Mouse (Mus musculus) ES-E14 (cell line): ENCODE results near the gene Ush2a. TPM values are rescaled to one million over a fixed set of nuclear protein-coding genes. Genes with fewer than 3 reads are reported as not detected.

Experiments
- DNase-seq: peaks from one replicate; pipeline ENCODE4 v3.0.0-alpha.2; 2013; ENCODE audit warnings: low read depth, low spot score
- H3K27ac ChIP-seq: 2 replicates; pipeline ENCODE4 v1.5.1; 2012; ENCODE audit warnings: low read depth, mild to moderate bottlenecking, low read length, moderate library complexity, mixed read lengths; ENCODE audit not compliant: poor library complexity, insufficient read depth, severe bottlenecking
- H3K36me3 ChIP-seq: 2 replicates; pipeline ENCODE4 v1.6.1; 2012; ENCODE audit warnings: mild to moderate bottlenecking, low read length, moderate library complexity, mixed read lengths; ENCODE audit not compliant: control insufficient read depth, poor library complexity, insufficient read depth, severe bottlenecking
- H3K4me1 ChIP-seq, 2 experiments: fragments of 150-350 bp in 1 of 2; sonication (generic) in 1 of 2; 2 replicates each; pipeline ENCODE4 v1.6.1; 2012; ENCODE audit warnings: low read length in 2 of 2, mild to moderate bottlenecking in 1 of 2, mixed read lengths in 1 of 2; ENCODE audit not compliant: control insufficient read depth in 2 of 2, insufficient read depth in 2 of 2, poor library complexity in 1 of 2
- H3K4me3 ChIP-seq, 2 experiments: fragments of 150-350 bp in 1 of 2; sonication (generic) in 1 of 2; 2 replicates each; pipeline ENCODE4 v1.5.1; 2012; ENCODE audit warnings: low read length in 2 of 2, low read depth in 1 of 2, mild to moderate bottlenecking in 1 of 2, mixed read lengths in 1 of 2; ENCODE audit not compliant: insufficient read depth in 1 of 2, poor library complexity in 1 of 2, severe bottlenecking in 1 of 2
- H3K9ac ChIP-seq: 2 replicates; pipeline ENCODE4 v1.6.1; 2012; ENCODE audit warnings: low read depth, mild to moderate bottlenecking, low read length, mixed read lengths; ENCODE audit not compliant: poor library complexity, insufficient read depth, severe bottlenecking
- H3K9me3 ChIP-seq: fragments of 150-350 bp; sonication (generic); 2 replicates; pipeline ENCODE4 v1.6.1; 2012; ENCODE audit warnings: low read depth, mild to moderate bottlenecking, low read length; ENCODE audit not compliant: control insufficient read depth, insufficient read depth
- CHD2 ChIP-seq: IDR thresholded peaks from 2 replicates; pipeline ENCODE4 v1.6.1; 2014; ENCODE audit warnings: mild to moderate bottlenecking, low read depth, low read length, inconsistent platforms
- HCFC1 ChIP-seq: IDR thresholded peaks from 2 replicates; pipeline ENCODE4 v1.6.1; 2012; ENCODE audit warnings: low read length, inconsistent platforms, borderline replicate concordance; ENCODE audit not compliant: insufficient read depth
- MAFK ChIP-seq: IDR thresholded peaks from 2 replicates; pipeline ENCODE4 v1.6.1; 2014; ENCODE audit warnings: mild to moderate bottlenecking, low read depth, low read length, inconsistent platforms; ENCODE audit not compliant: insufficient read depth
- ZC3H11A ChIP-seq: IDR thresholded peaks from 2 replicates; pipeline ENCODE4 v1.6.1; 2012; ENCODE audit warnings: low read depth, mild to moderate bottlenecking, inconsistent platforms, low read length, borderline replicate concordance
- ZNF384 ChIP-seq: IDR thresholded peaks from 2 replicates; pipeline ENCODE4 v1.6.1; 2012; ENCODE audit warnings: low read depth, low read length, inconsistent platforms
- in situ Hi-C, 2 experiments: fragments of 600-800 bp; cut with MboI; formaldehyde crosslinking; loops; one replicate each; pipeline ENCODE4 v1.15.1; 2025; ENCODE audit warnings: low sequenced_read_pairs in 2 of 2, inconsistent platforms in 1 of 2; ENCODE audit not compliant: unreplicated experiment in 2 of 2
- total RNA-seq: library from RNA; depleted of rRNA; stranded (reverse); fragments of 300-350 nt; gene quantifications from 2 replicates; pipeline ENCODE4 v1.2.3, GENCODE M21; 2012

Gene Ush2a
- total RNA-seq, 1 experiment, result 0.22 TPM

GRCm38 (mm10) chr1:188576246-188576747, 314.5 kb downstream of the Ush2a start:
- H3K9ac ChIP-seq, result no peak overlapping the region
- DNase-seq, result no peak
- no peak overlapping the region for H3K27ac ChIP-seq
- no peak overlapping the region for H3K4me3 ChIP-seq
- in situ Hi-C loops, result no loop called here
- no peaks in the 10 kb centered on the region for H3K4me1 ChIP-seq
- H3K9me3 ChIP-seq, result no peaks in the 10 kb centered on the region
- H3K36me3 ChIP-seq, result no peaks in the 10 kb centered on the region
- no peak for TF ChIP-seq ZNF384
- TF ChIP-seq HCFC1, result no peak
- no peak for TF ChIP-seq CHD2
- TF ChIP-seq ZC3H11A, result no peak
- no peak for TF ChIP-seq MAFK

DNA sequence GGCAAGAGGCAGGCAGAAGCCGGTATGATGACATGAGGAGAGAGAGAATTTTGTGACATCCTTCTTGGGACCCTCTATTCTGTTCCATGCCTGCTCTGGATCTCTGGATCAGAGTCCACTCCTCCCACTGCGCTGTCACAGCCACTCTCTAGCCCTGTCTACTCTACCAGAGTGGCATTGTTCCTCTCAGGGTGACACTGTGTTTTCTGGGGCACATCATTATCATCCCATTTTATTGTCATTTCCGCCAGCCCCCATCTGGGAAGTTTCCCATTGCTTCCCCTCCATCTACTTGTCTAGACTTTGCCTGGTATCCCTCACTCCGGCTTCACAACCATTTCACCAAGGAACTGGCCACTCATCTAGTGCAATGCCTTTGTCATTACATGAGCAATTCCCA, 315.6 kb downstream of the Ush2a start:
- no peak for DNase-seq
- Histone ChIP-seq H3K27ac (no peak overlapping the region), H3K36me3 (no peaks in the 10 kb centered on the region), H3K4me1 (no peaks in the 10 kb centered on the region), H3K9ac (no peak overlapping the region), H3K9me3 (no peaks in the 10 kb centered on the region), H3K4me3 (no peak overlapping the region)
- in situ Hi-C loops, result no loop called here
- TF ChIP-seq MAFK (no peak), CHD2 (no peak), ZC3H11A (no peak), ZNF384 (no peak), HCFC1 (no peak)

- in situ Hi-C loops, result no loop called here
- TF ChIP-seq MAFK (no peak), HCFC1 (no peak), CHD2 (no peak), ZC3H11A (no peak)
- Histone ChIP-seq H3K9ac (no peak overlapping the region), H3K36me3 (no peaks in the 10 kb centered on the region), H3K27ac (no peak overlapping the region), H3K4me1 (no peaks in the 10 kb centered on the region), H3K4me3 (no peak overlapping the region), H3K9me3 (no peaks in the 10 kb centered on the region)
- DNase-seq, result peak; percentile 27
These were observed 319.3 kb downstream of the Ush2a start for GRCm38 (mm10) chr1:188581136-188581535.

DNA sequence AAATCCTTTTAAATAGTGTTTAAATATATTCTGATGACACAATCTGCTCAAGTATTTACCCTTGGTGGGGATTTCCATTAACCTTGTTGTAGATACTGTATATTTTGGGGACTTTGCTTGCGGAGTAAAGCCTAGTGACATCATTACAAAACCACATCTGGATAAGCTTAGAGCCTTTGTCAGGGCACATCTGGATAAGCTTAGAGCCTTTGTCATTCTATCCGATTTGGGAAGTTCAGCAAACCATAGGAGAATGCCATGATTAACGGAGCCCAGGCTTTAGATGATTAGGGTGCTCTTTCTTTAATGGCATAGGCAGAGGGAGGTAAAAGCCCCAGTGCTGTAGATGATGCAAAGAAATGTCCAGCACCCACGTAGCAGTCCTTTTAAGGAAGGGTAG, 333.4 kb downstream of the Ush2a start:
- Histone ChIP-seq H3K9ac (no peak overlapping the region), H3K4me1 (no peaks in the 10 kb centered on the region), H3K9me3 (no peaks in the 10 kb centered on the region), H3K27ac (no peak overlapping the region), H3K36me3 (no peaks in the 10 kb centered on the region), H3K4me3 (no peak overlapping the region)
- no peak for TF ChIP-seq ZC3H11A
- TF ChIP-seq HCFC1, result no peak
- no peak for TF ChIP-seq MAFK
- no peak for TF ChIP-seq CHD2
- no peak for DNase-seq
- in situ Hi-C loops, result no loop called here

DNA sequence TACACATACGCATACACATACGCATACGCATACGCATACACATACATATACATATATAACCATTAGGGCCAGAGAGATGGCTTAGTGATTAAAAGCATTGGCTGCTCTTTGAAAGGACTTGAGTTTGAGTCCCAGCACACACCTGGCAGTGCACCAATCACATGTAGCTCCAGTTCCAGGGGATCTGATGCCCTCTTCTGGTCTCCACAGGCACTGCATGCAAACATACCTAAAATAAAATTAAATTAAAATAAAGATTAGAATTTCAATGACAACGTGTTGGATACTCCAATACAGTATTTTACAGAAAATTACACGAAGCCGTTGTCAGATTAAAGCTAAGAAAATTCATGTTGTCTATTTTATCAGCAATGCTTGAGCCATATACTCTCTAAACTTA, 336.2 kb downstream of the Ush2a start:
- Histone ChIP-seq H3K9me3 (no peaks in the 10 kb centered on the region), H3K9ac (no peak overlapping the region), H3K4me3 (no peak overlapping the region), H3K4me1 (no peaks in the 10 kb centered on the region), H3K27ac (no peak overlapping the region), H3K36me3 (no peaks in the 10 kb centered on the region)
- in situ Hi-C loops, result no loop called here
- DNase-seq, result peak; percentile 7
- no peak for TF ChIP-seq HCFC1
- TF ChIP-seq MAFK, result no peak
- TF ChIP-seq CHD2, result no peak
- 0 out of 2 replicates have a peak, but pooled peaks have one; percentile 11 for TF ChIP-seq ZC3H11A
